26 mouse cellular contexts compared by ENCODE assay signal in the genomic region with DNA sequence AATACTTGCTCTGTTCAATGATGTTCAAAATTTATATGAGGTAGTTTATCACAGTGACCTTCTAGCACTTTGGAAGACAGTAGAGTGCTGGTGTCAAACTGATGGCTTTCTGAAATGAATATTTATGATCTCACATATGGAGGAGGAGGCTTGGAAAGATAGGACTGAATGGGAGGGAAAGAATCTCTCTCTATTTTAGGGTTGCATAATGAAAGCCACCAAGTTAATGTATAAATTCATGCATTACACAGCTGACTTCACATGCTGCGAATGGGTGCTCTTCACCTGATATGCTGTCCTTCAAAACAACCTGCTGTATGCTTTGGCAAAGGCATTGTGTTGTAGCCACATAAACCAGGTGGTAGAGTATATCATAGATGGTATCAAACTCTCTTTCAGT. TPM values are rescaled to one million over a fixed set of nuclear protein-coding genes. Genes with fewer than 3 reads are reported as not detected.
"Had no signal": no experiment of that assay in that cellular context is flagged by ENCODE, and none has a peak within 500 bp of the region (broad histone marks: within the 10 kb centered on the region; RNA-seq: fewer than 3 reads in every experiment).

No protein-coding gene starts in this region.

- ATAC-seq: hindbrain, postnatal 0 days; intestine, embryonic 16.5 days had no signal

- H3K27ac ChIP-seq: heart, adult 2 months; heart, embryonic 13.5 days; heart, embryonic 15.5 days; hindbrain, embryonic 13.5 days; hindbrain, embryonic 15.5 days; hindbrain, postnatal 0 days; kidney, embryonic 15.5 days; kidney, postnatal 0 days; layer of hippocampus, adult 2 months; limb, embryonic 10.5 days; limb, embryonic 12.5 days; liver, embryonic 13.5 days; liver, embryonic 15.5 days had no signal

- H3K4me3 ChIP-seq: heart, adult 2 months; heart, embryonic 13.5 days; heart, embryonic 15.5 days; hindbrain, embryonic 13.5 days; hindbrain, embryonic 15.5 days; kidney, embryonic 15.5 days; layer of hippocampus, adult 2 months; limb, embryonic 10.5 days; limb, embryonic 12.5 days; liver, embryonic 13.5 days; liver, embryonic 15.5 days had no signal

- DNase-seq: gastrocnemius, postnatal 14 days; gastrocnemius, postnatal 36 days; heart, adult 11 months; heart, adult 2 months; heart, postnatal 14 days; heart, postnatal 36 days; kidney, adult 11 months; kidney, adult 2 months; kidney, adult 9 months; kidney, postnatal 14 days; kidney, postnatal 36 days; liver; liver, embryonic 13.5 days had no signal

RNA-seq across cellular contexts. Expression of a gene that starts 44.6 kb away (rescaled TPM):
- total RNA-seq: hematopoietic stem cell, adult 5-6 weeks had no signal
